Comparison of ENCODE assay signal across 16 mouse cellular contexts in the genomic region with DNA sequence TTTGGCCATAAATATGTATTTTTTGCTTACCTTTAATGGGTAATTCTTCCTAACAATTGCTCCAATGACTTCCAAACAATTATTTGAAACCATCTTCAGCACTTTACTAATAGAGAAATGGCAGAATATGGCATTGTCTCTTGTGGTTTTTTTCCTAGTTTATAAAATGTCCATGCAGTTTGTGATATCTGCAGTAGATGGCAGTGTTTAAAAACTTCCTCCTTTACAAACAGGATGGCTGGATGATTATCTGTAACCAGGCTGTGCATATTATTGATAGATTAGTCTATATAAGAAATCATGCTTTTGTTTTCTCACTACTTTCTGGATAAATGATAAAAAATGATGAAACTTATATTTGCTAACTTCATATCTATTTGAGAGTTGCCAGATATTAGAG.
DNase-seq lines count a peak whose midpoint lies in the region; ATAC-seq and TF ChIP-seq lines count a peak whose summit lies in the region.
"Had no signal": no experiment of that assay in that cellular context is flagged by ENCODE, and none has a peak within 500 bp of the region (broad histone marks: within the 10 kb centered on the region; RNA-seq: fewer than 3 reads in every experiment).

No protein-coding gene starts in this region.

- H3K27me3 ChIP-seq in forebrain, postnatal 0 days (ENCODE audit: insufficient read depth, low read length): no peaks in the 10 kb centered on the region
- no peaks in the 10 kb centered on the region for H3K27me3 ChIP-seq in forebrain, embryonic 15.5 days
- H3K27me3 ChIP-seq in MEL (ENCODE audit: control insufficient read depth in 1 of 2, insufficient read depth in 2 of 2, low read length in 2 of 2): no peaks in the 10 kb centered on the region
- H3K27me3 ChIP-seq: embryonic facial prominence, embryonic 13.5 days; heart, embryonic 13.5 days; stomach, embryonic 15.5 days had no signal

- TF ChIP-seq CTCF in forebrain, postnatal 0 days (IDR thresholded peaks at IDR 0.05; ENCODE audit: low read depth): peak; percentile 65
- TF ChIP-seq CTCF in MEL (IDR thresholded peaks at IDR 0.05 in 2 of 3, conservative IDR thresholded peaks at IDR 0.05 in 1 of 3; ENCODE audit: control insufficient read depth in 1 of 3, insufficient read depth in 1 of 3, low read depth in 2 of 3, low read length in 3 of 3, poor library complexity in 1 of 3, severe bottlenecking in 1 of 3): peak in 2 of 3 experiments; percentile 14 to 58; a peak in 3 of 6 replicates

- no peaks in the 10 kb centered on the region for H3K79me2 ChIP-seq in MEL (ENCODE audit: control insufficient read depth, insufficient read depth, low read length, poor library complexity)

- ATAC-seq in forebrain, postnatal 0 days: no peak
- no peak for ATAC-seq in forebrain, embryonic 15.5 days (replicated peaks)
- ATAC-seq: intestine, embryonic 16.5 days had no signal

- intact Hi-C loops in left cerebral cortex, postnatal 14 days (cut with DNase I): loop anchor here (5.0 kb wide), 2 partner anchors 586 to 641 kb away; no protein-coding TSS in a partner anchor

- no peaks in the 10 kb centered on the region for H3K36me3 ChIP-seq in forebrain, postnatal 0 days (ENCODE audit: insufficient read depth)
- H3K36me3 ChIP-seq in forebrain, embryonic 15.5 days: no peaks in the 10 kb centered on the region
- H3K36me3 ChIP-seq in MEL (ENCODE audit: control insufficient read depth in 1 of 2, insufficient read depth in 2 of 2, low read length in 2 of 2): no peaks in the 10 kb centered on the region
- H3K36me3 ChIP-seq: embryonic facial prominence, embryonic 13.5 days; heart, embryonic 13.5 days; stomach, embryonic 15.5 days had no signal

- DNase-seq in forebrain, postnatal 0 days: peak; percentile 22
- DNase-seq in left cerebral cortex, postnatal 14 days (ENCODE audit: low spot score in 2 of 2): peak; percentile 4 to 5
- DNase-seq in left cerebral cortex, adult 8-10 months (ENCODE audit: low spot score in 2 of 2): no peak
- DNase-seq in MEL (ENCODE audit: low read depth, low spot score): peak; percentile 26
- peak; percentile 16 for DNase-seq in retina, adult 2 months (ENCODE audit: low read depth, low spot score)
- DNase-seq in adrenal gland, adult 8-10 months: no peak
- DNase-seq in cerebellum, adult 9-11 months: no peak
- DNase-seq: adrenal gland, postnatal 14 days; layer of hippocampus, postnatal 36 days; lung, adult 2 months; right cerebral cortex, adult 18-20 months had no signal

- no peaks in the 10 kb centered on the region for H3K9me3 ChIP-seq in forebrain, postnatal 0 days (ENCODE audit: low read length)
- no peaks in the 10 kb centered on the region for H3K9me3 ChIP-seq in forebrain, embryonic 15.5 days
- no peaks in the 10 kb centered on the region for H3K9me3 ChIP-seq in MEL (replicated peaks; ENCODE audit: insufficient read depth, low read length)
- H3K9me3 ChIP-seq: stomach, embryonic 15.5 days had no signal

- H3K4me3 ChIP-seq in forebrain, postnatal 0 days (ENCODE audit: low read depth, low read length): no peak overlapping the region
- H3K4me3 ChIP-seq in forebrain, embryonic 15.5 days: no peak overlapping the region
- H3K4me3 ChIP-seq in MEL (ENCODE audit: control insufficient read depth in 1 of 2, insufficient read depth in 1 of 2, low read depth in 2 of 2, low read length in 2 of 2): no peak overlapping the region
- H3K4me3 ChIP-seq: embryonic facial prominence, embryonic 13.5 days; heart, embryonic 13.5 days; stomach, embryonic 15.5 days had no signal

- no peak for TF ChIP-seq POLR2A in MEL (IDR thresholded peaks at IDR 0.05; ENCODE audit: control insufficient read depth in 1 of 2, insufficient read depth in 1 of 2, low read depth in 1 of 2, low read length in 2 of 2, poor library complexity in 1 of 2)

- no peak overlapping the region for H3K4me2 ChIP-seq in forebrain, postnatal 0 days (ENCODE audit: low read depth)
- no peak overlapping the region for H3K4me2 ChIP-seq in forebrain, embryonic 15.5 days (replicated peaks)
- H3K4me2 ChIP-seq: embryonic facial prominence, embryonic 13.5 days; heart, embryonic 13.5 days; stomach, embryonic 15.5 days had no signal

- H3K9ac ChIP-seq in forebrain, postnatal 0 days: no peak overlapping the region
- H3K9ac ChIP-seq in forebrain, embryonic 15.5 days (replicated peaks): no peak overlapping the region
- H3K9ac ChIP-seq in MEL (ENCODE audit: control insufficient read depth, low read depth, low read length, poor library complexity, severe bottlenecking): no peak overlapping the region
- H3K9ac ChIP-seq: embryonic facial prominence, embryonic 13.5 days; heart, embryonic 13.5 days; stomach, embryonic 15.5 days had no signal

- no peak for TF ChIP-seq EP300 in MEL (IDR thresholded peaks at IDR 0.05; ENCODE audit: low read depth in 1 of 2, low read length in 2 of 2)

- H3K27ac ChIP-seq in forebrain, postnatal 0 days (ENCODE audit: low read depth, low read length): no peak overlapping the region
- H3K27ac ChIP-seq in forebrain, embryonic 15.5 days (replicated peaks): no peak overlapping the region
- no peak overlapping the region for H3K27ac ChIP-seq in MEL (ENCODE audit: control insufficient read depth, low read depth, low read length)
- H3K27ac ChIP-seq: embryonic facial prominence, embryonic 13.5 days; heart, embryonic 13.5 days; stomach, embryonic 15.5 days had no signal

- H3K4me1 ChIP-seq in forebrain, postnatal 0 days (ENCODE audit: insufficient read depth): no peaks in the 10 kb centered on the region
- no peaks in the 10 kb centered on the region for H3K4me1 ChIP-seq in forebrain, embryonic 15.5 days
- no peaks in the 10 kb centered on the region for H3K4me1 ChIP-seq in MEL (ENCODE audit: control insufficient read depth in 1 of 2, insufficient read depth in 2 of 2, low read length in 2 of 2)
- H3K4me1 ChIP-seq: embryonic facial prominence, embryonic 13.5 days; heart, embryonic 13.5 days; stomach, embryonic 15.5 days had no signal

- peak; percentile 52 for TF ChIP-seq RAD21 in MEL (IDR thresholded peaks at IDR 0.05; ENCODE audit: low read depth, low read length)

TF ChIP-seq in MEL, 35 proteins besides CTCF, POLR2A, EP300 and RAD21:
- TF ChIP-seq ZMIZ1 (IDR thresholded peaks at IDR 0.05; ENCODE audit: low read depth, low read length) (no peak), SMC3 (IDR thresholded peaks at IDR 0.05; ENCODE audit: low read depth, low read length) (peak; percentile 63), ZC3H11A (IDR thresholded peaks at IDR 0.05; ENCODE audit: low read depth, low read length) (peak; percentile 30; the same call in 1 of the 2 replicates), ELF1 (IDR thresholded peaks at IDR 0.05; ENCODE audit: low read depth, low read length) (no peak)

Comparison
In these comparisons a context has a peak if more than half of its experiments do, and no peak if none do; other contexts are left out.
1. DNase-seq: peak in forebrain, postnatal 0 days (single experiment), left cerebral cortex, postnatal 14 days (2 of 2), MEL (single experiment) and retina, adult 2 months (single experiment); none in left cerebral cortex, adult 8-10 months (0 of 2), adrenal gland, adult 8-10 months (single experiment) and cerebellum, adult 9-11 months (single experiment).